Mouse (Mus musculus): ENCODE measurements at regions not wholly inside any gene's neighbourhood (a gene's known extent, or its start where the extent isn't known, plus 50 kb on each side); places are given as distances from the start of the nearest gene placed in this dataset.
"Not testable (repeated sequence)": the region's sequence is repeated elsewhere in the genome, so short reads cannot be mapped to it uniquely, and the experiment has no call there.

DNA sequence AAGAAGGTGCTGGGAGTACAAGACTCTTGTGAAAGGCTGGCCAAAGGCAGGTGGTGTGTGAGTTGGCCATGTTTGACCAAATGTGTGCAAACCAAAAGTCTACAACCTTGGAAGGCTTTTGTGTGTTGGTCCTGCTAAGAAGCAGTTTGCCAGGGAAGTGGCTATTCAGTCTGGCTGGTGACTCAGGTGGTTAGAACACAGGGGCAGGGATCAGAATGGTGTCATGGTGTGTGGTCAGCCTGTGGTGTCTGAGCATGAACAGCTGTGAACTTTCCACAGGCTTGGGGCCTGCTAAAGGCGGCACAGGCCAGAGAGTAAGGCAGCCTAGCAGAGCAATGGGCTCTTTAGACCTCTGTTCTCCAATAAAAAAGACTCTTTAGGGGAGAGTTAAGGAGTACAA is 171.6 kb upstream of the Klf14 start:
- no peak for DNase-seq (ENCODE audit: low spot score in 2 of 2)

DNA sequence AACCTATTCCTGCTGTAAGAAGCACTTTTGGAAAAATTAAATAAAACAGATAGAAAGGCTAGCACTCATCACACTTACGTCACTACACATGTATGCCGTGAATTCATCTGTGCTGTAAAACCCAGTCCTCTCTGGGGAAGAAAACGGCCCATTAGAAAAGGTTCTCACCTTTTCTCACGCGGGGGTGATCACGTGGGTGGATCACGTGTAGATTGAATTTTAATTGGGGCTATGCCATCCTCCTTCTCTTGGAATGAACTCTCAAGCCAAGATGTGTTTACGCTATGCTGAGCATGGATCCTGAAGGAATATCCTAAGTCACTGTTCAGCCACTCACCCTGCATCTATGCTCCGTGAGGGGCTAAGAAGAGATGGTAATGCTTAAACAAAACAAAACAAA is 172.8 kb upstream of the Klf14 start:
- DNase-seq (ENCODE audit: low spot score in 2 of 2): no peak

DNA sequence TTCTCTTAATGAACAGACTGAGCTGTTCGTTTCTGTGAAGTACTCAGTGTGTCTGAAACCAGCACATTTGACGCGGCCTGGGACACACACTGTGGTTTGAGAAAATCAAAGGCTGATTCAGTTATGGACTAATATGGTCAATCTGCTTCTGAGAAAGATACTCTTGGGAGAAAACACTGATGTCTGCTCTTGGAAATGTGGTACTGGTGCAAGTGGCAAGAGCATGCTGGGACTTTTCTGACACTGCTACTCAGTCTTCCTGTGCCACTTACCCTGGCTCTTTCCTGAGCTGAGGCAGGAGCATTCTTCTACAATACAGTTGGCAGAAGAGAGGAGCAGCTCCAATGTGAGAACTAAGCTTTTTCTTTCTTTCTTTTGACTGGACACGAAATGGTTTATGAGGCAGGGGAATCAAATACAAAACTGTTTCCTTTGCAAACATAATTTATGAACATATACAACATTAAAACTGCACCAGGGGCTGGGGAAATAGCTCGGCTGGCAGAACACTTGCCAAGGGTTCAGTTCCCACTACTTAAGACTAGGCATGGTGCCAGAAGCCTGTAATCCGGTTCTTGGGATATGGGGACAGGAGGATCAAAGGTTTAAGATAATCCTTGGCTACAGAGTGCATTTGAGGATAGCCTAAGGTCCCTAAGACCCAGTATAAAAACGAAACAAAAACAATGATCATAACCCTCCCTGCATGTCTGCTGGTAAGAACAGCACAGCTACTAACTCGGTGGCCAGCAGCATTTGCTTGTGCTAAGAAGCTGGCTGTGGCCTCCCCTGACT is 173.7 kb upstream of the Klf14 start:
- DNase-seq (ENCODE audit: low spot score in 2 of 2): no peak

DNA sequence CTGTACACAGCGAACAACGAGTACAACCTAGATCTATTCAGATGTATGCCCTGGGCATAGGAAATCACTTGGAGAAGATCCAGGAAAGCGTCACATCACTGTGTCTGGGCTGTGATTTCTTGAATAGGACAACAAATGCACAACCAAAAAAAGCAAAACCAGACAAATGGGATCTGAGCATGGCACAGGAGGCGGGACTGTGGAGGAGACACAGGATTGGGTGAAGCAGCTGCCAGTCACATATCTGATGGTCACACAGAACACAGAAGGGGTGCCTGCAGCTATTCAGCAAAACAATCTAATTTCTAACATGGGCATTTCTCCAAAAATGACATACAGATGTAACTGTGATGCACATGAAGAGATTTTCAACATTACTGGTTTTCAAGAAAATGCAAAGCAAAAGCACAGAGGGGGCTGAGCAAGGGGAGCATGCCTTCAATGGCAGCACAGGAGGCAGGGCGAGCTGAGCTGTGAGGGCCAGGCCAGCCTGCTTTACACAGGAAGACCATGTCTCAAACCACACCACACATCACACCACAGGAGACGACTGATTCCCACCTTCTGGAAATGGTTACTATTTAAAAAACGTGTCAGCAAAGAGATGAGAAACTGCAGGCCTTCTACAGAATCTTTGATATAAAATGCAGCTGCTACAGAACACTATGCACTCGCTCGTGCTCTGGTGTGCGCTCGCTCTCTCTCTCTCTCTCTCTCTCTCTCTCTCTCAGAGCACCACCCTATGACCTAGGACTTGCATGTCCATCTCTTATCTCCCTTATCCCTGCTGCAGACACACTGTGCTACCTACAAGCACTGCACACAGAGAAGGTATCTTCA is 175.2 kb upstream of the Klf14 start:
- DNase-seq (ENCODE audit: low spot score in 2 of 2): no peak

DNA sequence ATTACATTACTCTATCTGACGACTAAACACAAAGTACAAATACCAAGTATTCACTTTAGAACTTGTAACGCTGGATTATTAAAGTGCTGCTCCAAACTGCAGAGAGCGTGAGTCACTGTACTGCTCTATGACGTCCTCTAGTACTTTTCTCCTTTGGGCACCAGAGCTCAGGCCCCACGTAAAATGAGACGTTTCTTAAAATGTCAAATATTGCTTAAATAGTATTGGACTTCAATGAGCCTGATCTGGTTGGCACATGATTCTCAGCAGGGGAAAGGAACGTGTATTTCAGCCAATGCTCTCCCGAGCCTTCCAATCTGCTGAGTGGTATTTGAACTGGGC is 175.8 kb upstream of the Klf14 start:
- no peak for DNase-seq (ENCODE audit: low spot score in 2 of 2)

DNA sequence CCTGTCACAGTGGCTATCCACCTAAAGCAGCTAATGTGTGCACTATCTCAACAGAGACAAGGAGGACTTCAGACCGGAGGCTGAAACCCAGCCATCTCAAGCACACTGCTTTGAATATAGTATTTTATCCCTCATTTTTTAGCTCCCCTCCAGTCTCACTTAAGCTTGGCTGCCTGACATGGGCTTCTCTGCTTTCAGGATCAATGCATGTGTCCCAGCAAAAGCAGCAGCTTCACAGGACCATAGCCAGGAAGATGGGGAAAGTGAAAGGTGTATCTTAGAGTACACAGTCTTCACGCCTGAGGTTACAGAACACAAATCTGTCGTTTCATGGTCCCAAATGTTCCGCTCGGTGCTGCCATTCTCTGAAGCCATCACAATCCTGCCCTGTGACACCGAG is 176.7 kb upstream of the Klf14 start:
- no peak for DNase-seq (ENCODE audit: low spot score in 2 of 2)

DNA sequence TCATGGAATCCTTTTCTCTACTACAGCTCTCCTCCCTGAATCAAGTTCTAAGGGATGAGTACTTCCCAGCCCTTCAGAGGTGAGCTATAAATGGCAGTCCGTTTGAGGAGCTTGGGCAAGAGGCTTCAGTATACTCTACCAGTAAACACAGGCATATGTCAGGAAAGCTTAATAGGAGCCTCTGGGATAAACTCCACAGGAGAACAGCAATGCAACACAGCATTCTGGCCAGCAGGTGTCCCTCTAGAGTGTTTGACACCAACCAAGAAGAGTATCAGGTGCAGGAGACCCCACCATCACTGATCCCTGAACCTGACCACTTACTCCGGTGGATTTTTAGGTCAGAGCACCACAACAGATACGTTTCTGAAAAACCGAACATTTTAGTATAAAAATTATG is 178.0 kb upstream of the Klf14 start:
- peak in 1 of 2 experiments; percentile 16 for DNase-seq (ENCODE audit: low spot score in 2 of 2)

DNA sequence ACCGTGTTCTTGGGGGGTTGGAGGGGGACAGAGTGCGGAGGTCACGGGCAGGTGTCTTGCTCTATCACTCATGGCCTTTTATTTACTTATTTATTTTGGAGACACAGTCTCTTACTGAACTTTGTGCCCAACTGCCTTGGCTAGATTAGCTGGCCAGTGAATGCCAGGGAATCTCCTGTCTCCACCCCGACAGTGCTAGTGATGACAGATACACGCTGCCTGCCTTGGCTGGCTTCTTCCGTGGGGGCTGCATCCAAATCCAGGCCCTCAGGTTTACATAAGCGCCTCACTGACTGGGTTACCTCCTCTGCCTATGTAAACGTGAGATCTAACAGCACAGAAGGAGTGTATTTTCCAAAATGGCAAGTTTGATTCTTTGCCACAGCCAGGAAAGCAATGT is 178.5 kb upstream of the Klf14 start:
- DNase-seq (ENCODE audit: low spot score in 2 of 2): peak in 1 of 2 experiments; percentile 45

DNA sequence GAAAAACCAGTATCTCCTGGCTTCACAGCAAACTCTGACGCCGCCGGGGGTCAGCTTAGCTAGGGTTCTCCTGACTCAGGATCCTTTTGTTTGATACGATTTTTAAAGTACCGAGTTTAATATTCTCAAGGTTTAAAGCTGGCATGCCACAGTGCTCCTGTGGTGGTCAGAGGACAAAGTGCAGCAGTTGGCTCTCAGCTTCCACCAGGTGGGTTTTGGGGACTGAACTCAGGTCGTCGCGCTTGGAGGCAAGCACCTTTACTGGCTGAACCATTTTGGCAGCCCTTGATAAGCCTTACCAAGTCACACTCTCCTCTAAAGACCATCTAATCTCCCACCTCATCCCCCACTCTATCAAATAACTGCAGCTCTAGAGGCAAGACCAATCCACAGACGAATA is 181.1 kb upstream of the Klf14 start:
- no peak for DNase-seq (ENCODE audit: low spot score in 2 of 2)

DNA sequence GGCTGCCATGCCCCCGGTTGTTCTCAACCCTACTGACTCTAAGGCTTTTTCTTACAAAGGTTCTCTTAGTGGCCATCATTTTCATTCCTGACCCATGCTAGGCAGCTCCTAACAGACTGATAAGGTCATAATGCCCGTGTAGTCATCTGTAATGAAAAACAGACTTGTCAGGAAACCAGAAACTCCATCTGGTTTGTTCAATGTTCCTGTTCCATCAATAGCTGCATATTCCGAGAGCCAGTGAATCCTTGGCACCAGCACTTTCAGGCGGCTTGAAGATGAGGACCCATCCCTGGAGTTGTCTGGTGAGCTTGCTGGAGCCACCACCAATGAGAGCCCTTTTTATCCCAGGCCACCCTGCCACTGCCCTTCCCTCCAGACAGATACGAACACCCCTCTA is 181.7 kb upstream of the Klf14 start:
- no peak for DNase-seq (ENCODE audit: low spot score in 2 of 2)

DNA sequence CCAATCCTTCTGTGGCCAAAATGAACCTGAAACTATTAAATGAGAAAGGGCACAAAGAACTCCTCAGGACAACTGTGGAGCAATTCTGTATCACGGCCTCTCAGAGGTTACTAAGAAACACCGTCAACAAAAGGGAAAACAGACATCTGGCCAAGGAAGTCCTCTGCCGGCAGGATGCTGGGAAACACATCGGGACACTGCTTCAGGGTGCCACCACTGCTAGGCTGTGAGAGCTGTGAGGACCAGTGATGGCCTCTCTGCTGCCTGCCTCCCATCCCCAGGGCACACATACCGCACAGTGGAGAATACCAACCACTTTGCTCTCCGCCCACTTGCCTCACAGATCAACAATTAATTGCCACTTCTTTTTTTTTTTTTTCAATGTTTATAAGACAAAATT is 182.6 kb upstream of the Klf14 start:
- no peak for DNase-seq (ENCODE audit: low spot score in 2 of 2)

DNA sequence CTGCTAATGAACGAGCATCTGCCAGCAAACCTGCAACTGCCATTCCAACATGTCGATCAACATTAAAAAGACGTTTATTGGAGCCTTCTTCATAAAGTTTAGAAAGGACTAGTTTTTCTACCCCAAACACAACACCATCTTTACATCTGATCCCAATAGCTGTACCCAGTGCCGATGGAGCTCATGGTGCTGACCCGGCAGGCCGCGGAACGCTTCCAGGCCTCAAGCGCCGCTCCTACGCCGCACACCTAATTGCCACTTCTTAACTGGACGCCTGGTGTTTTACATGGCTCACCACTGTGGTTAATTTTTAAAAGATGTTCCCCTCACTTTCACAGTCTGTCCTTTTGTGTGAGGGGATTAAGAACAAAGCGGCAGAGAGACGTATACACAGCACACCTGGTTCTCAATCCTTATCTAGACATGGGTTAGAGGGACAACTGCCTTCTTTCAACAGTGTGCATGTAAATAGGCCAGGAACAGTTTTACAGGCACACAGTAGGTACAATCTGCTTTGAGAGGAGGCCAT is 183.7 kb upstream of the Klf14 start:
- not testable (repeated sequence) for DNase-seq (ENCODE audit: low spot score in 2 of 2)

DNA sequence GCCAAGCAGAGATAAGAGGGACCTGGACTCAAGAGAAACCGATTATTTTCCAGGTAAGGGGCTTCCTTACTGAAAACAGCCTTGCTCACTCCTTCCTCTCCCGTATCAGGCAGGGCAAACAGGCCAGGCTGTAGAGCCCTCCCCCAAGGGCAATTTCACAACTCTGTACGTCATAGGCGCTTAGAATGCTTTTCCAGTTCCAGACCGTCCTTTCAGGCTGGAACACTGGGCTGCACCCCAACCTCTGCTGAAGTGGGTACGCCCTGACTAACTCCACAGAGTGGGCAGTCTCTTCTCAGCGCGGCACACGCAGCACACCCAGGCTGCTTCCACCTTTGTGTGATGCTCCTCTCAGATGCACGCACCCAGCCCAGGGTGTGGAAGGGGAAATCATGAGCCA is 186.8 kb upstream of the Klf14 start:
- DNase-seq (ENCODE audit: low spot score in 2 of 2): no peak

DNA sequence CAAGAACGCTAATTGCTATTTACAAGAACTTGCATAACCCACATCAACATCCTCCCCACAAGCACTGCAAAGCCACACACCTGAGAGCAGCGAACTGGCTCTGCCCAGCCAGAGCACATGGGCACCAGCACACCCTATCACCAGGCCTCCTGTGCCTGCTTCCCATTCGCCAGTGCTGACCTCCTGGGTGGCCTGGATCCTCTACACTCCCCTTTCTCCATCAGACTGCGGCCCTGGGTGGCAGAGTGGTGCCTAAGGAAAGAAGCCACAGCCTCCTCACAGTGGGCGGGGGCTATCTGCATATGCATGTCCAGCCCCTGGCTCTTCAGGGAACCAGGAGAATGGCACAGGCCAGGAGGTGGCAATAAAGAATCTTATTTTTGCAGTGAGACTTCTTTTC is 187.9 kb upstream of the Klf14 start:
- DNase-seq (ENCODE audit: low spot score in 2 of 2): no peak

DNA sequence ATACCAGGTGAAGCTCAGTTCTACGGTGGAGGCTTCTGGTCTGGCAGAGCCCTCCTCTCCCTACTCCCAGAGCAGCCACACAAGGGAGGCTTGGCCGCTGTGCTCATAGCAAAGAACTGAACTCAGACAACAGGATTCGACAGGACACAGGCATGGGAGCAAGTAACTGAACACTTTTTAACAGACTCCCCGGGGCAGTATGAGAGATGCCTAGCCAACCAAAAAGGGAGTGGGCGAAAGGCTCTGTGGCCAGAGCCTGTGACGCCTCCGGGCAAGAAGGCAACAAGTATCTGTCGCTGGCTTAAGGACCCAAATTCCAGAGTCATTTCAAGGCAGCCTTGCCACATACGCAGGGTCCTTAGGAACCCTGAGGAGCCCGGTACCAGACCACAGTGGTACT is 188.8 kb upstream of the Klf14 start:
- no peak for DNase-seq (ENCODE audit: low spot score in 2 of 2)

DNA sequence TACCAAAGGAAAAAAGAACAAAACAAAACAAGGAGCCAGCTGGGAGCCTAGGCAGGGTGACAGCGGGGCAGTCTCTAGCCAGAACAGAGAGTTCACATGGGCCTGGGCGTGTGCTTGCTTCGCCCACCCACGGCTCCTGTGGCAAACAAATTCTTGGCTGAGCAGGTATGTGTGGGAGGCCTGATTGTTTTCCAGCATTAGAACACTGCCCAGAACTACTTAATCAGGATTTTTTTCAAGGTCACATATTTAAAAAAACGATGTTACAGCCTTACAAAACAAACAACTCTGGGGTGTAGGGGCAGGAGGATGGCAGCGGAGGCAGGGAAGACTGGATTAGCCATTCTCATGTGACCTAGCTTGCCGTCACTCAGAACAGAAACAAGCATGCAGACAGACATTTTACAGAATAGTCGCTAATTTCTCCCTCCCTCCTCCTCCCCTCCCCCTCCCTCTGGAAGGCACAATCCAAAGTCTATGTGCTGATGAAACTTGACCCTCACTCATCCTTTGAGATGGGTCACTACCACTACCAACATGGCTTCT is 189.5 kb upstream of the Klf14 start:
- no peak for DNase-seq (ENCODE audit: low spot score in 2 of 2)

DNA sequence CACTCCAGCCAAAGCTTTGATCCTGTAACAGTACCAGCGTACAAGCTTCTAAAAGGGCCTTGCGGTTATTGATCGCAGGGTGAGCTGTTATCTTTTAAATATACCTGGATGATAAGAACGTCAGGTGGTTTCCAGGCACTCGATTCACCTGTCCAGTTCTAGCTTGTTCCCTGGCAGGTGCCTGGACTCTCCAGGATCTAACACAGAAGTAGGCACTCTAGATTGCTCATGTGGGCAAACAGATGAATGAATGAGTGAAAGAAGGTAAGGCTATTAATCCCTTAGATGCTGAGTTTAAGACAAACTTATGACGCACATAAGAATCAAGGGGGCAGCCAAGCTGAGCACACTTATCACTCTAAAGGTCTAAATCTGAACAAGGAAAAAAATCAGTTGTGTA is 190.3 kb upstream of the Klf14 start:
- DNase-seq (ENCODE audit: low spot score in 2 of 2): no peak

DNA sequence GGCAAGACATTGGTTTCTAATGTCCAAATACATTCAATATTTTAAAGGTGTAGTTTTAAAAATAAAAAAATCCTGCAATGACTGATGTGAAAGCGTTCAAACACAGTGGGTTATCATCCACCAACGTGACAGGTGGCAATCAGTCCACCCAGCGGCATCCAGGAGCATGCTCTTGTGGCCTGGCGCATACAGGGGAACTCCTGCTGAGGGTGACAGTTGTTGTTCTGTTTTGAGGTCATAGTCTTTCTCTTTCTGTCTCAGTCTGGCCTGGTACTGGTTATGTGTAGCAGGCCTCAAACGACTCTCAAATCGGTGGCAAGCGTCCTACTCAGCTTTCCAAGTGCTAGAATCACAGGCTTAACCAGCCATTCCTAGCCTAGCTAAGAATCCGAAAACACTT is 191.5 kb upstream of the Klf14 start:
- DNase-seq (ENCODE audit: low spot score in 2 of 2): no peak

DNA sequence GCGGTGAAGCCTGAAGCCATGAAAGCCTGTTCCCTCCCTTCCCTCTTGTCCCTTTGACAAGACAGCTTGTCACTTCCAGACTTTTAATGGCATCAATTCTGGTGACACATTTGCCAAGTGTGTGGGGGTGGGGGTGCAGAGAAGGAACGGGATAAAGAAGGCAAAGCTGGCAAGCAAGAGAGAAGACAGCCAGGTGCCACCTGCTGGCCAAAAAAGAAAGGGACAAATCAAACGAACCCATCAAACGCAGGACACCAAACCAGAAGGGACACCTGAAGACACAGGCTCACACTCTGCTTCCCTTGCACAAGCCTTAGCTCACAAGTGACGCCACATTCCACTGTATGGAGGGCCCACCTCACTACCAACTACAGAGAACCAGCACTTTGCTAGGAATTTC is 197.0 kb upstream of the Klf14 start:
- DNase-seq (ENCODE audit: low spot score in 2 of 2): peak; percentile 55 to 62

DNA sequence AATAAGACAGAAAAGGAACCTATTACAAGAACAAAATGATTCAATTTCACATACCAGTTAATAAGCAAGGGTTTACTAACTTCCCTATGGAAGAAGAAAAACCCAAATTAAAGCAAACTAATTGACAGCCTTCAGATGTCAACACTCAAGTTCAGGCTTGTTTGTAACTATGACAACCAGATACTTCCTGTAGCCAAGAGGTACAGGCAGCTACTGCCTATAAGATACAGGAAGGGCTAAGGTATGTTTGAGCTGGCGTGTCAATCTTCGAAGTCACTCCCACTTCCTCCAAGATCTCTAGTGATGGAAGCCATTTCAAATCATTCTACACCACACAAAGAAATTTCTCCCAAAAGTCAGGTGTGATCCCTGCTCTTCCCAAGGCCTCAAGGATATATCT is 198.1 kb upstream of the Klf14 start:
- DNase-seq (ENCODE audit: low spot score in 2 of 2): no peak

DNA sequence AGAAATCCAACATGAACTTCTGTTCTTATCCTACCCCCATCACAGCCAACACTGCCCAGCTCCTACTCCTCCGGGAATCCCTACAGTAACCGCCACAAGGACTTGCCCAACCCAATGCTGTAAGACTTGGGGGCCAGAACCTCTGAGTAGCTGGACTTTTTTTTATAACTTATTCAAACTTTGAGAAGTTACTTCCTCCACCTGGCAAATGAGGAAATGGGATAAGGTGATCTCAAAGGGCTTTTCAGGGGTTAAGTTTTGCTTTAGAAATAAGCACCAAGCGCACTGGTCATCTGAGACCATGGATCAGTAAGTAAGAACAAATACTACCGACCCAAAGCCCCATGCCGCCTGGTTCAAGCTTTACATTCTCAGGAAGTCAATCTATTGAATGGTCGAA is 198.6 kb upstream of the Klf14 start:
- DNase-seq (ENCODE audit: low spot score in 2 of 2): no peak

DNA sequence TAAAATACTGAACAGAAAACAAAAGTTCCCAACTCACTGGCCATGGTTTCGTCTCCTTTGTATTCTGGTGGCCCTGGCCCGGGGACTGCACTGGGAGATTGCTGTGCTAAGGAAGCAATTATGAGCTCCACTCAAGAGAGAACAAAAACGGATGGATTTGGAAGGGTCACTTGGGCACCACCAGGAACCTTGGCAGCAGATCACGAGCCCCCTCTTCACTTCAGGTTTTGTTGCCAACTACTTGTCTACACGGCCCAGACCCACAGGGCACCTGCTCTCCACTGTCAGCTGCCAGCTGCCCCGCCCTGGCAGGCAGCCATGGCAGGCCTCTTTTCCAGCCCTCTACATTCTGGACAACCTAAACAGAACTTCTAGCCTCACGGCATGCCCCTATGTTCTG is 199.8 kb upstream of the Klf14 start:
- DNase-seq (ENCODE audit: low spot score in 2 of 2): no peak
